Mouse (Mus musculus) MEL (cell line): ENCODE measurements around the gene Cnih3.

Experiments used
- CHD2 ChIP-seq: IDR thresholded peaks from 2 replicates; pipeline ENCODE4 v1.6.1; 2011; ENCODE audit warnings: low read length, improper control_type of control experiment
- CTCF ChIP-seq, 3 experiments: IDR thresholded peaks in 2 of 3; conservative IDR thresholded peaks in 1 of 3; 2 replicates each; pipeline ENCODE4 v1.5.1; 2011 to 2012; ENCODE audit warnings: low read length in 3 of 3, low read depth in 2 of 3, mild to moderate bottlenecking in 2 of 3, improper control_type of control experiment in 1 of 3, inconsistent platforms in 1 of 3, mixed read lengths in 1 of 3, moderate library complexity in 1 of 3; ENCODE audit not compliant: control insufficient read depth in 1 of 3, insufficient read depth in 1 of 3, poor library complexity in 1 of 3, severe bottlenecking in 1 of 3
- GATA1 ChIP-seq: IDR thresholded peaks from 2 replicates; pipeline ENCODE4 v1.6.1; 2011; ENCODE audit warnings: low read depth, low read length, improper control_type of control experiment
- MYC ChIP-seq: IDR thresholded peaks from 2 replicates; pipeline ENCODE4 v1.6.1; 2011; ENCODE audit warnings: low read depth, mild to moderate bottlenecking, low read length, improper control_type of control experiment, moderate library complexity
- POLR2A ChIP-seq, 2 experiments: IDR thresholded peaks; 2 replicates each; pipeline ENCODE4 v1.6.1; 2011 to 2012; ENCODE audit warnings: low read length in 2 of 2, mild to moderate bottlenecking in 2 of 2, control low read depth in 1 of 2, improper control_type of control experiment in 1 of 2, low read depth in 1 of 2, moderate library complexity in 1 of 2; ENCODE audit not compliant: control insufficient read depth in 1 of 2, insufficient read depth in 1 of 2, poor library complexity in 1 of 2
- POLR2AphosphoS2 ChIP-seq: IDR thresholded peaks from 2 replicates; pipeline ENCODE4 v1.6.1; 2011; ENCODE audit warnings: low read length, improper control_type of control experiment
- POLR2AphosphoS5 ChIP-seq: IDR thresholded peaks from 2 replicates; pipeline ENCODE4 v1.6.1; 2012; ENCODE audit warnings: low read depth, borderline replicate concordance, mild to moderate bottlenecking, inconsistent platforms, low read length, moderate library complexity, mixed read lengths
- TCF12 ChIP-seq: IDR thresholded peaks from 2 replicates; pipeline ENCODE4 v1.6.1; 2014; ENCODE audit warnings: low read depth, mild to moderate bottlenecking, inconsistent platforms, low read length, improper control_type of control experiment, moderate library complexity
- ZNF384 ChIP-seq: IDR thresholded peaks from 2 replicates; pipeline ENCODE4 v1.6.1; 2012; ENCODE audit warnings: low read depth, mild to moderate bottlenecking, inconsistent platforms, low read length, improper control_type of control experiment

DNA sequence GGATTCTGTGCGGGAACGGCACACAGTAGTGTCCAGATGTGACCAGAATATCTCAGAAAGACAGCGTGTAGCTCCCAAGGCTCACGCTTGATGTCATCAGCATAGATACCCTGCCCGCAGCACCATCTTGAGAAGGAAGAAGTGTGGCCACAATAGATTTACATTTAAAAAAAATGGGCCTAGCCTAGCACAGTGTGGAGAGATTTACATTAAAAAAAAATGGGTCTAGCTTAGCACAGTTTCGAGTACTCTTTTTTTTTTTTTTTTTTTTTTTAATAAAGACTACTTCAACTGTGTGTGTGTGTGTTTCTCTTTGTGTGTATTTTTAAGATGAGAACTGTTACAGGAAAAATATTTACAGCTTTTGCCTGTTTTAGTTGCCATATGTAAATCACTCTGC is 13.3 kb upstream of the Cnih3 start:
- TF ChIP-seq CTCF (IDR thresholded peaks at IDR 0.05 in 2 of 3, conservative IDR thresholded peaks at IDR 0.05 in 1 of 3; ENCODE audit: control insufficient read depth in 1 of 3, insufficient read depth in 1 of 3, low read depth in 2 of 3, low read length in 3 of 3, poor library complexity in 1 of 3, severe bottlenecking in 1 of 3) (no peak), GATA1 (no peak), TCF12 (no peak), POLR2AphosphoS2 (no peak), POLR2AphosphoS5 (no peak), MYC (no peak), POLR2A (IDR thresholded peaks at IDR 0.05; ENCODE audit: control insufficient read depth in 1 of 2, insufficient read depth in 1 of 2, low read depth in 1 of 2, low read length in 2 of 2, poor library complexity in 1 of 2) (no peak), CHD2 (no peak), ZNF384 (no peak)
